Mouse (Mus musculus): ENCODE measurements at regions not wholly inside any gene's neighbourhood (a gene's known extent, or its start where the extent isn't known, plus 50 kb on each side); places are given as distances from the start of the nearest gene placed in this dataset.

DNA sequence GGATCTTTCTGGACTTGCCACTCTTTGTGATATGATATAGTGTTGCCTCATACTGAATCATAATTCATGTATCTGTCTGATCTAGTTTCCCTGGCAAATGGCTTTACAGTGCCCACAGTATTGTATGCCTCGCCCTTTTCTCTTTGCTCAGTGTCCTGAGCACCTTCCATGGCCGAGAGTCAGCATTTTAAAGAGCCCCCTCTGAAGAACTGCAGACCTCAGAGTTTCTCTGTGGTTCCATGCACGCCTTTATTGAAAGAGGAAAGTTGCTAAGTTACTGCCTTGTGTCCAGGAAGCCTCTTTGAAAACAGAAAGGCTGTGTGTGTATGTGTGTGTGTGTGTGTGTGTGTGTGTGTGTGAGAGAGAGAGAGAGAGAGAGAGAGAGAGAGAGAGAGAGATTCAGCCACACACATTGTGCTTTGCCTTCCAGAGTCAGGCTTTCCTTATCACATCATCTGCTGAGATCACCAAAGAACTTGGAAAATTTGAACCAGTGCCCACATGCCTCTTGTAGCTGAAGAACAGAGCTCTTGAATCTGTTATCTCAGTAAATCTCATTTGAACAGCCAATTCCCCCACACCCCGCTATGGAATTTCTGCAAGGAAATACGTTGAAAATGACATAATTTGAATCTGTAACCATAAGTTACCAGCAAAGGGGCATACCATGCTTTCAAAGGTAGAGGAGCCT, 122.6 kb downstream of the Snx18 start:
- Histone ChIP-seq H3K4me3 (ENCODE audit: control insufficient read depth, low read depth, low read length) (no peak overlapping the region), H3K36me3 (ENCODE audit: control insufficient read depth, insufficient read depth, low read length) (no peaks in the 10 kb centered on the region), H3K27me3 (ENCODE audit: control insufficient read depth, insufficient read depth, low read length) (no peaks in the 10 kb centered on the region), H3K4me1 (ENCODE audit: control insufficient read depth, insufficient read depth, low read length) (no peaks in the 10 kb centered on the region), H3K27ac (ENCODE audit: control insufficient read depth, insufficient read depth, low read depth, low read length) (no peak overlapping the region)
- TF ChIP-seq POLR2A (IDR thresholded peaks at IDR 0.05; ENCODE audit: control insufficient read depth, low read depth, low read length) (no peak), CTCF (IDR thresholded peaks at IDR 0.05; ENCODE audit: control insufficient read depth, insufficient read depth, insufficient replicate concordance, low read depth, low read length) (no peak)

DNA sequence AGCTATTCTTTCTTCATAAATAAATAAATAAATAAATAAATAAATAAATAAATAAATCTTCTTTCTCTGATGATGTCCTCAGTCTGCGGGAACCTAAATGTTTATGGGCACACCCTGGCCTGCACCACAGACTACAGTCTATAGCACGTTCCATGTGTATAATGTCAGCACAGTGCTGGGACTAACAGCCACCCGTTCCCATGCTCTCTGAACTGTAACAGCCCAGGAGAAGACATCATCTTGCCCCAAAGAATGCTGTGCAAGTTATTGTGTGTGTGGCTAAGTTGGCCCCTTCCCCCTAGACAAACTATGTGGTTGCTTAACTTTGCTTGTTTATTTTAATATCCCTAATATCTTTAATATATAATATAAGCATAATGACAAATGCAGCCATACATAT, 123.2 kb downstream of the Snx18 start:
- no peaks in the 10 kb centered on the region for H3K36me3 ChIP-seq (ENCODE audit: control insufficient read depth, insufficient read depth, low read length)
- H3K4me1 ChIP-seq (ENCODE audit: control insufficient read depth, insufficient read depth, low read length), result peaks cover 2% of the 10 kb centered on the region; the same call in 1 of the 2 replicates
- H3K27ac ChIP-seq (ENCODE audit: control insufficient read depth, insufficient read depth, low read depth, low read length), result no peak overlapping the region
- H3K27me3 ChIP-seq (ENCODE audit: control insufficient read depth, insufficient read depth, low read length), result no peaks in the 10 kb centered on the region
- TF ChIP-seq POLR2A (IDR thresholded peaks at IDR 0.05; ENCODE audit: control insufficient read depth, low read depth, low read length), result no peak
- no peak for TF ChIP-seq CTCF (IDR thresholded peaks at IDR 0.05; ENCODE audit: control insufficient read depth, insufficient read depth, insufficient replicate concordance, low read depth, low read length)
- H3K4me3 ChIP-seq (ENCODE audit: control insufficient read depth, low read depth, low read length), result no peak overlapping the region

DNA sequence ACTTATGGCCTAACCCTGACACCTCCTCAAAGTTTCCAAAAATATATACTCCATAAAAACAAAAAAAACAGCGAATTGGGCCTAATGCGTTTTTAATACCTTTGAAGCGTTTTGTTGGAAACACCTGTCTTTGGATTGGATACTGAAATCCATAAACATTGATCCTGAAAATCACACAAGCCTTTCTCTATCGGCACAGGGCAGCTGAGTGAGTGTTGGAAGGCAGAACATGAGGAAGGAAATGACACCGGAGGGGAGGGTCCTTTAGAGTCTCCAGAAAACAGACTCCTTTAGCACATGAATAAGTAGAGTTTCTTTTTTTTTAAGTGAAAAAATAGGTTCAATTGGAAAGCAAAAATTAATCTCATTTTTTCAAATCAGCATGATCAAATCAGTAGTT, 123.7 kb downstream of the Snx18 start:
- TF ChIP-seq POLR2A (IDR thresholded peaks at IDR 0.05; ENCODE audit: control insufficient read depth, low read depth, low read length) (no peak), CTCF (IDR thresholded peaks at IDR 0.05; ENCODE audit: control insufficient read depth, insufficient read depth, insufficient replicate concordance, low read depth, low read length) (no peak)
- H3K36me3 ChIP-seq (ENCODE audit: control insufficient read depth, insufficient read depth, low read length), result no peaks in the 10 kb centered on the region
- H3K27ac ChIP-seq (ENCODE audit: control insufficient read depth, insufficient read depth, low read depth, low read length), result no peak overlapping the region
- no peaks in the 10 kb centered on the region for H3K27me3 ChIP-seq (ENCODE audit: control insufficient read depth, insufficient read depth, low read length)
- H3K4me3 ChIP-seq (ENCODE audit: control insufficient read depth, low read depth, low read length), result no peak overlapping the region
- peaks cover 2% of the 10 kb centered on the region; the same call in 1 of the 2 replicates for H3K4me1 ChIP-seq (ENCODE audit: control insufficient read depth, insufficient read depth, low read length)

DNA sequence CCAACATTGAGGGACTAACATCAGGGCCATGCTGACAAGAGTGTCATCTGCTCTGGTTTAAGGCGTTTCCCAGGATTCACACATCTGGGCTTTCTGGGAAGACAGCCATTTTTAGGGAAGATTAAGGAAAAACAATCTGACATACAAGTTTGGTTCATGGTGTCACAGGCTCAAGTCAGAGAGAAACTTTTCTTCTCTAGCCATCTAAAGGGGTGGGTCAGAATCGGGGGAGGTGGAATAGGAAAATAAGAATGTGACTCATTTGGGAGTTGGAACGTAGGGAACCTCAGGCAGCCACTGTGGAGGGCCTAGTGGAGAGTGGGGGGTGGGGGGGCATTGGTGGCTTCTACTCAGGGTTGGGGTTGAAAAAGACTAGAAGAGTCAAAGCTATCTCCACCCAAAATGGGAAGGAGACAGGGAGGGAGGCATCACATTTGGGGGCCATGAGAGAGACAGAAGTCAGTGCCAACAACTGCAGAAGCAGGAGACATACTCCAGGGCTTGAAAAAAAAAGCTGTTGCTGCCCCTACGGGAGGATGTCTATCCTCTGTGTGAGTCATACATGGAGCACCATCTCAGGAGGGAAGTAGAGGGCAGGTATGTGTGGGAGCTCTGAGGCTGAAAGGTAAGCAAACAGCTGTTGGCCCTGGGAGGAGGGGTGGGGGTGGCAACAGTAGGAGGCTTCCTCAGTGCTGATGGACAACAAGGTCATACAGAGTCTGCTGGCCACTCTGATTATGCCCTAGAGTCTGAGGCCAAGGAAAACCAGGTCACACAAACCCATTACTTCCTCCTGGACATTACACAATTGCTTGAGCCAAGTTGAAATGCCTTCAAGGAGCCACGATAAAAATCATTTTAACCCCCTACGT, 128.2 kb downstream of the Snx18 start:
- TF ChIP-seq CTCF (IDR thresholded peaks at IDR 0.05; ENCODE audit: control insufficient read depth, insufficient read depth, insufficient replicate concordance, low read depth, low read length), result no peak
- no peak for TF ChIP-seq POLR2A (IDR thresholded peaks at IDR 0.05; ENCODE audit: control insufficient read depth, low read depth, low read length)
- peaks cover 2% of the 10 kb centered on the region; the same call in 1 of the 2 replicates for H3K4me1 ChIP-seq (ENCODE audit: control insufficient read depth, insufficient read depth, low read length)
- no peak overlapping the region for H3K4me3 ChIP-seq (ENCODE audit: control insufficient read depth, low read depth, low read length)
- H3K27ac ChIP-seq (ENCODE audit: control insufficient read depth, insufficient read depth, low read depth, low read length), result no peak overlapping the region
- H3K27me3 ChIP-seq (ENCODE audit: control insufficient read depth, insufficient read depth, low read length), result no peaks in the 10 kb centered on the region
- no peaks in the 10 kb centered on the region for H3K36me3 ChIP-seq (ENCODE audit: control insufficient read depth, insufficient read depth, low read length)

DNA sequence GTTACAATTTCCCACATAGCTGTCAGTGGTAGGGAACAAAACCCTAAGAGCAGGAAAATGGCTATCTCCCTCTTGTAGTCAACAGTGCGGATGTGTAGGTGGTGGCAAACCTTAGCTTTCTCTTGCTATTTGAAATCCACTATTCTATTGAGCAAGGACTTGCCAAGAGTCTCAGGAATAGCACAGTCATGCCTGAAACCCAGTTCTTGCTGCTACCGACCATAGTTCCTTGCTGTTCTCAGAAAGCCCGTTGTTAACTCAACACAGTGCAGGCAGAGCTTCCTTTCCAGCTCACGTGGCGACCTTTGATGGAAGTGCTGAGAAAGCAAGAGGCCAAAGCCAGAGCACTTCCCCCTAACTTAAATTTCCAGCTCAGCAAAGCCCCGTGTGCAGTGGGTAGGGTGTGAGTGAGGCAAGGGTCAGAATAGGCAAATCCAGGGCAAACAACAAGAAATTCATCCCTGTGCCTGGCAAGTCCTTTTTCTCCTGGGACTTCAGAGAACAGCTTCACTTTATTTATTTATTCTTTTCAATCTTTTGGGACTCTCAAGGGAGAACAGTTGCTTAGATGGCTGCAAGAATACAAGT, 131.9 kb downstream of the Snx18 start:
- TF ChIP-seq POLR2A (IDR thresholded peaks at IDR 0.05; ENCODE audit: control insufficient read depth, low read depth, low read length) (no peak), CTCF (IDR thresholded peaks at IDR 0.05; ENCODE audit: control insufficient read depth, insufficient read depth, insufficient replicate concordance, low read depth, low read length) (no peak)
- Histone ChIP-seq H3K27ac (ENCODE audit: control insufficient read depth, insufficient read depth, low read depth, low read length) (no peak overlapping the region), H3K27me3 (ENCODE audit: control insufficient read depth, insufficient read depth, low read length) (no peaks in the 10 kb centered on the region), H3K36me3 (ENCODE audit: control insufficient read depth, insufficient read depth, low read length) (no peaks in the 10 kb centered on the region), H3K4me1 (ENCODE audit: control insufficient read depth, insufficient read depth, low read length) (peaks cover 2% of the 10 kb centered on the region; the same call in 1 of the 2 replicates), H3K4me3 (ENCODE audit: control insufficient read depth, low read depth, low read length) (no peak overlapping the region)

DNA sequence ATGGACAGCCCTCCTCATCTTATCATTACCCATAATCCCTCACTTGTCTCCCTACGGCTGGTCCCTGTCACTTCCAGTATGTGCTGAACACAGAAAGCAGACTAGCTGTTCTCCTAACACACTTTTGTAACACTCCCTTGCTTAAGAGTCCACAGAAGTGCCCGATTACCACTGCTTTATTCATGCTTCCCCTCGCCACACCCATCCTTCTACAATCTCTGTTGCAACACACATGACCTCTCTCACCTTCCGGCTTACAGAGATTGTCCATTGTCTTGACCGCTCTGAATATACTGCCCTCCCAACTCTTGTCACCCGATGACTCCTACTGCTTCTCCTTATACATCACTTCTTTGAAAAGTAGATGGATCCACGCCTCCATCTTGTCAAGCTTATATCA, 132.9 kb downstream of the Snx18 start:
- Histone ChIP-seq H3K4me1 (ENCODE audit: control insufficient read depth, insufficient read depth, low read length) (peaks cover 2% of the 10 kb centered on the region; the same call in 1 of the 2 replicates), H3K27ac (ENCODE audit: control insufficient read depth, insufficient read depth, low read depth, low read length) (no peak overlapping the region), H3K4me3 (ENCODE audit: control insufficient read depth, low read depth, low read length) (no peak overlapping the region), H3K27me3 (ENCODE audit: control insufficient read depth, insufficient read depth, low read length) (no peaks in the 10 kb centered on the region), H3K36me3 (ENCODE audit: control insufficient read depth, insufficient read depth, low read length) (no peaks in the 10 kb centered on the region)
- TF ChIP-seq POLR2A (IDR thresholded peaks at IDR 0.05; ENCODE audit: control insufficient read depth, low read depth, low read length) (no peak), CTCF (IDR thresholded peaks at IDR 0.05; ENCODE audit: control insufficient read depth, insufficient read depth, insufficient replicate concordance, low read depth, low read length) (no peak)

Data from testis, adult 2 months (tissue).